Mouse (Mus musculus) lung, postnatal 0 days (tissue): ENCODE measurements at regions not wholly inside any gene's neighbourhood (a gene's known extent, or its start where the extent isn't known, plus 50 kb on each side); places are given as distances from the start of the nearest gene placed in this dataset.

Experiments used
- CTCF ChIP-seq: IDR thresholded peaks from 2 replicates; pipeline ENCODE4 v1.5.1; 2016; ENCODE audit warnings: antibody characterized with exemption, mild to moderate bottlenecking
- EP300 ChIP-seq: IDR thresholded peaks from 2 replicates; pipeline ENCODE4 v1.6.1; 2016; ENCODE audit warnings: antibody characterized with exemption, mild to moderate bottlenecking, control low read depth

DNA sequence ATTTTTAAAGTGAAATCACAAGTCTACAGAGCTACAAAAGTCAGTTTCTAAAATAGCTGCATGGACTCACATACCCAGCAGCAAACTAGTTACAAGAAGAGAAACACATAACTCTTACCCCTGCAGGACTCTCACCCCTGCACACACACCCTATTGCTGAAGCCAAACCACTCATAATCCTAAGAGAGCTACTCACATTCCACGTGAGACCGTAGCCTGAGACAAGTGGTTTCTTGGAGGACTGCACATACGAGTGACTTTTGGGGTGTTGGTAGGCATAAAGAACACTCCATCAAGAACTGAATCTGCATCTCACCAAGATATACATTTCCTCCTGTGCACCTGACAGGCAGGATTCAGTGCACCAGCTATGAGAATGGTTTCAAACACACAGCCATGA is 150.8 kb downstream of the Gsdmc2 start:
- TF ChIP-seq CTCF, result no peak
- TF ChIP-seq EP300, result no peak
